Mouse (Mus musculus) erythroblast, adult 5-6 weeks (primary cell): ENCODE measurements around the gene Wwox. TPM values are rescaled to one million over a fixed set of nuclear protein-coding genes. Genes with fewer than 3 reads are reported as not detected.

Source experiments
- ATAC-seq: replicated peaks from 2 replicates; pipeline ENCODE4 v1.8.0; 2016; ENCODE audit warnings: moderate number of reproducible peaks, mild to moderate bottlenecking, moderate TSS enrichment, inconsistent platforms; ENCODE audit not compliant: poor library complexity, low FRiP score, severe bottlenecking
- total RNA-seq, 2 experiments: library from RNA; stranded (forward) in 1 of 2; stranded (reverse) in 1 of 2; fragments of 150-400 nt in 1 of 2; fragments of 200-764, 138-1000 nt in 1 of 2; gene quantifications; 2 replicates each; pipeline versions ENCODE4 v1.2.3 to v1.2.4; 2015 to 2017; ENCODE audit warnings: low replicate concordance in 2 of 2

Wwox gene
- total RNA-seq, 2 experiments from 2014 or later: 4.3 to 4.6 TPM

DNA sequence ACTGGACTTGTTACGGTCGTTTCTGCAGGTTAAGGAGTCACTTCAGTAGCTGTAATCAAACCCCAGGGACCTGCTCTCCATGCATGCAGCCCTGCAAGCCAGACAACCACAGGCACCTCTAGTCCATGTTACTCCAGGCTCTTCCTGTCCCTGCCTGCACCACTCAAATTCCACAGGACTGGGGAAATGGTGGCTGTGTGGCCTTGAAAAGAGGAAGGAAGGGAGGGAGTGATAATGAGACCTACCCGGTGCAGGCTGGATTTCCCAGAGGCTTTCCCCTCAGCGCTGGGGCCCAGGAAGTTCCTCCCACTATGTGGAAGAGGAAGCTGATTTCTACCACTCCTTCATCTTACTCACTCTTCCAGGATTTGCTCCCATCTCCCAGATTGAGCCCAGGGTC is 868.0 kb downstream of the Wwox start:
- no peak for ATAC-seq

DNA sequence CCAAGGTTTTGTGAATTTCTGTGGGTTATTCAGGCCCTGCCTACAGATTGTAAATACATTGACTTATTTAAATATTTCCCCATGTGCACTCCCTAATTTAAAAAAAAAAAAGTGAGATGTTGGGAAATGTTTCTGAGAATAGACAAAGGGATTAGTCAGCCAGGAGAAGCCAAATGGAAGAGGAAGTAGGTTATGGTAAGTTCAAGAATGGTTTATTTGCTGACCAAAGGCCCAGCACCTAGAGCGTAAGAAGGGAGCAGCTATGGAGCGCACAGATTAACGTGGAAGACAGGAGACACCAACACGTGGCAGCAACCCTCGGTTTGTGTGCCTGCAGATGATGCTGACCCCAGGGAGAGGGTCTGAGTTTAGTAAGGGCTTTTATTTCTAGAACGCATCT is 871.5 kb downstream of the Wwox start:
- ATAC-seq: no peak

DNA sequence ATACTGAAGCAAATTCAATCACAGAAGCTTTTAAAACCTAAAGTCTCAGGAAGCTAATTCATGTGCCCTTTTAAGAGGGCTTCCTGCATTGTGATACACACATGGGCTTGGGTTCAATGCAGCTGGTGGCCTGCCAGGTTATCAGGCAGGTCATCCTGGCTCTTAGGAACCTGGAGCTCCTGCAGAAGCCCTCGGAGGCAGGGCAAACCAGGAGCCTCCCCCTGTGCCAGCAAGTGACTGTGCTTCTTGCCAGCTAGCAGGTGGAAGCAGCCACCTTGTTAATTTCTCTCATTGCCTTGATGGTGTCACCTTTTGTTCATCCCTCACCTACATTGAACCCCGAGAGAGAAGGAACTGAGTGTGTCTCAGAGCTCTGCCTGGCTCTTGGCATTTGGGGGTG is 872.9 kb downstream of the Wwox start:
- no peak for ATAC-seq

DNA sequence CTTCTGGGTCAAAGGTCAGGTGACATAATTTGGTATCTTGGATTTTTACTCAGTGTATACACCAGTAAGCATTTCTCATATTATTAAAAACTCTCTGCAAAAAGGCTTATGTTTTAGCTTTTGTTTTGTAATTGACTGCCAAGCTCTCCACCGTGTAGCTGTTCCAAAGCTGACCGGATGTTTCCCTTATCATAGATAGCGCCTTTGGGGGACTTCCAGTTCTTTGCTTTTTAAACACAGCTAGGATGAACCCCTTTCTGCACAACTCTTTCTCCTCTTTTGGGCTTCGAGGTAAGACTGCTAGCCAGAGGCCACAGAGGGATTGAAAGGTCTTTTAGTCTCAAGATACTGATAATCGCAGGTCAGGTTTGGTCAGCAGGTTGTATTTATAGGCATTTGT is 883.0 kb downstream of the Wwox start:
- no peak for ATAC-seq

DNA sequence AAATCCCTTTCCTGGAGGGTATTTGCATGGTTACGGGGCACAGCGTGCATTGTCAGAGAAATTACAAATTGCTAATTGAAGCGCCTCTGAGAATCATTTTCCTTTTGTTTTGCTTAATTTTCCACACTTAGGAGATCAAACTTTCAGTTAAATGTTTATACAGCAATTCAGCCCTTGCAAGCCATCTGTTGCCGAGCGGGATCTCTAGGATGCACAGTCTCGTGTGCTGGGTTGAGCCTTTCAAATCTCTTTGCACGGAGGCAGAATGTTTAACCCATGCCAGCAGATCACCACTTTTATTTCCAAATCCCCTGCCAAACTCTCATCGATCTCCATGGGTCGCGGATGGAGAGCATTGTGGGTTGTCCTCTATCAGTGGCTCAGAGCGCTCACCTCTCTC is 891.2 kb downstream of the Wwox start:
- no peak for ATAC-seq

DNA sequence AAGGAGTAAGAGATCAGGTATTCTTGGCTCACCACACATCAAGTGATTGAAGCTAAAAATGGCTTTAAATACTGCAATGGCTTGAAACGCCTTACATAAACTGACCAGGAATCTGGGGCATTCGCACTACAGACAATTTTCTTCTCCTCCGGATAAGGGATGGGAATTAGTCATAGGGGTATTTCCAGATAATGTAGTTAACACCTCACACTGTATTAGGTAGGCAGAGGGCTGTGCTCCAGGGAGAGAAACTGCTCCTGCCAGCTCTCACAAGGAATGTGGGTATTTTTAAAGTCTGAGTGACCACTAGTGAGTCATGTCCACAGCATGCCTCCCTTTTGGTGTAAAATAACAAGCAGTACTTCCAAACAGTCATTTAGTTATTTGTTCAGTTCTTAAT is 894.5 kb downstream of the Wwox start:
- ATAC-seq: no peak

DNA sequence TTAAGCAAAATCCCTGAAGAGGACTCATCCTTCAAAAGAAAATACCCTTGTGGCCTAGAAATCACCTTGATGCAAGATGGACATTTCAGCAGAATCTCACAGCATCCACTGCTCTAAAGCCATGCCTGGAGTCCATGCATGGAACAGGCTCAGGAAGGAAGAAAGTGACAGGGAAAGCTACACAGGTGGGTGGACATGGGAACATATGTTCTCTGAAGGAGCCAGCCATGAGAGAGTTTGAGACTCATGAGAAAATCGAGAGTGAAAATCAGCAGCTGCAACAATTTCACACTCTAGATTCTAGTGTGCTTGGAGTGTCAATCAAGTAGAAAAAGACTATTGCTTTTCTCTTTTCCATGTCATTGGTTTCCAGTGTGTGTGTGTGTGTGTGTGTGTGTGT is 896.9 kb downstream of the Wwox start:
- no peak for ATAC-seq

DNA sequence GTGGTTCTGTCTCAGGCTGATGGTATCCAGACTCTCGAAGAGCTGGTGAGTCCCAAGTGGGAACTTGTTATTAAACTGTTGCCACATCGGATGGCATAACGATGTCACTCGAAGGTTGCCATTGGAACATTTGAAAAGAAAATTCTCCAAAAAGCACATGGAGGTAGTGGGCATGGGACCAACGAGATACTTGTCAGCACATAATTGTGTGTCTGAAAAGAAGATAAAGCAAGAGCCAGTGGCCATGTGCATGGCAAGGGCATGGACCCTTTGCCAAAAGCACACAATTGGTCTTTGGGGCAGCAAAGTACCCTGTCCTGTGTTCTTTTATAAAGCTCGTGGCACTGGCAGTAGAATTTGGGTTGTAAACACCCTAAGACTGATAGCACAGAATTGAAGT is 909.2 kb downstream of the Wwox start:
- ATAC-seq: no peak

DNA sequence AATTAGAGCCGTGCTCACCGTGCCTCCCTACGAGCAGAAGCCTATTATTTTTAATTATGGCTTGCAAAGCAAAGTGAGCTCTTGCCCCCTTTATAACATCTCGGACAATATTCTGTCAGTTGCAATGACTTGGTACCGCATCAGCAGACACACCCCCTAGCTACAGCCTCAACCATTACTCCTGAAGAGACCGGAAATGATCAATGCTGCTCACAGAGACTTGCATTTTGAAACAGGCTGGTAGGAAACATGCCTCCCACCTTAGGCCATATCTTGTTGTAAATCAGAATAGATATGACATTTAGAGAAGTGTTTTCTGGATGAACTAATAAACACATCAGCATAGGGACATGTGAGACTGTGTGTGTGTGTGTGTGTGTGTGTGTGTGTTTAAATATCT is 911.3 kb downstream of the Wwox start:
- no peak for ATAC-seq

DNA sequence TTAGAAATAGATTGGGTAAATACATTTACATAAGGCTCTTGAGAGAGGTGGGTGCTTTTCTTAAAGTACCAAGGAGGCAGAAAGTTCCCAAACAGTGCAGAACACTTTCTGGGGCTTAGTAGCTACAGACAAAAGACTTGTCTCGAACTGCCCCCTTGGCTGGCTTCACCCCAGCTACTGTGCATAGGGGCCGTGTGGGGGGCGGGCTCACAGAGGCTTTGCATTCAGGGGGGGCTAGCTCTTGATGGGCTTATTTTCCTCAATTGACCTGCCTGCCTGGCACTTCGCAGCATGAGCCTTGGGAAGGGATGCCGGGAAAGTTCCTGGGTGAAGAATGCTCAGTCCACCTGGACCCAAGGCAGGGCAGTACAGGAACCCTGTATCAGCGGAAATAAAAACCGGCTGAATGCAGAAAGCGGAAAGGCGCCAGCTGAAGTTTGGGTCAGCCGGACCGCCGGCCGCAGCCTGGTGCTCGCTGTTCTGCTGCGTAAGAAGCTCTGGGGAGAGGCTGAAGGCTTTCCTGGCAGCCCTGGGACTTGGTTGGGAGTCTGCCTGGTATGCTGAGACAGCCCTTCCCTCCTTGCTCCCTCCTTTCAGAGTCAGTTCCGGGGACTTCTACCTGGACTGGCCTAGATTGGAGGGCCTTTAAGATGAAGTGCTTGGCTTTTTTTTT is 918.3 kb downstream of the Wwox start:
- no peak for ATAC-seq

DNA sequence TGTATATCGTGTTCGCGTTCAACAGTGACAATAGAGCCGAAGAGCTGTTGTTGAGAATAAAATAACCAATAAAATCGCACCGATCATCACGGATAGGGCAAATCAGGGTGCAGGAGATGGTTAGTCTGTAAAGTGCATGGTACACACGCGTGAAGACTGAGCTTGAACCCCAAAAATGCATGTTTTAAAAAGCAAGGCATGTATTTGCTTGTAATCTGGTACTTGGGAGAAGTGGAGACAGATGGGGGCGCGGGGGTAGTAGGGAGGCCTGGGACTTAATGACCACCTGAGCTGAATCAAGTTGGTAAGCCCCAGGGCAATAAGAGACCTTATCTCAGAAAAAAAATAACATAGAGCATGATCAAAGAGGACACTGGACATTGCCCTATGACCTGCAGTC is 919.0 kb downstream of the Wwox start:
- ATAC-seq: no peak

DNA sequence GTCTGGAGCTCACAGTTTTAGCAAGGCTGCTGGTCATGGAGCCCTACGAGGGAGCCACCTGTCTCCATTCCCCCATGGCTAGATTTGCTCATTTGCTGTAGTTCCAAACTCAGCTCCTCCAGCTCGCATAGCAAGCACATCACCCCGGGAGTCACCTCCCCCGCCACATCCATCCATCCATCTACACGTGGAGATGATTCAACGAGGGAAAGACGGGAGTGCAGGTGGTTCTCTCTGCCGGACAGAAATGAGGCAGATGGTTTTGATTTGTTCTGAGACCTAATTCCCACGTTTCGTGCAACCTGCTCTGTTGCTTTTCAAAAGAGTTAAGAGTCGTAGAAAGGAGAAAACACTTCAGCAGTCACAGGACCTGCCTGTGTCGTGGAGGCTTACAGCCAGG is 920.2 kb downstream of the Wwox start:
- no peak for ATAC-seq

DNA sequence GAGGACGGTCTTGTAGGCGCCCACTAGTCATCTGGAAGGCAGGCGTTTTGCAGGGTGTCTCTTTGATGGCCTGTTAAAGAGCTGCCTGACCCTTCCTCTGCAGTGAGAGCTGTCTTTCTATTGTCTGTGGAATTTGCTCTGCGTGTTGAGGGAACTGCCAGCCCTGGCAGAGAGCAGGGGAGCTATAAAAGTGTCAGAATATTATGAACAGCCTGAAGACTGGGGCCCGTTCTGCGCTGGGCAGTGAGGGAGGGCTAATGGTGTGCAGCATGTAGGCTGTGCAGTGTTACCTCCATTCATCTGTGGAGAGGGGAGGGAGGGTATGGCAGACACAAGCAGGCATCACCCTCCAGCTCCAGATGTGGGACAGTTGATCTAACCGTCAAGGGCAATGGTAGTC is 923.1 kb downstream of the Wwox start:
- ATAC-seq: no peak

DNA sequence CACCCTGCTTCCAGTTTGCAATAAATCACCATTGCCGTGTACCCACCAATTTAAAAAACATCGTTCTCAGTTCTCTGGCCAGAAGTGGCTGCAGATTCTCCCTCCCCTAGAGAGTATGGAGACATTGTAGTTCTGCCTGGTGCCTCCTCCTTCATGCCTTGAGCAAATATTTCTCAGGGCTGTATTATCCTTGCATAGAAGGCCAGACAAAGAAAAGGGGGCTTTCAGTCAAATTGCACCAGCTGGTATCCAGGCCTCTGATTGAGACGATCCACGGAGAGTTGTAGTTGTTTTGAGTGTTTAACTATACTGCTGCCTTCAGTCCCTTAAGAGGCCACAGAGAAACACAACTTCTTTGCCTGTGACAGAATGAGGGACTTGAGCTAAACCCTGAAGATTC is 935.5 kb downstream of the Wwox start:
- no peak for ATAC-seq

DNA sequence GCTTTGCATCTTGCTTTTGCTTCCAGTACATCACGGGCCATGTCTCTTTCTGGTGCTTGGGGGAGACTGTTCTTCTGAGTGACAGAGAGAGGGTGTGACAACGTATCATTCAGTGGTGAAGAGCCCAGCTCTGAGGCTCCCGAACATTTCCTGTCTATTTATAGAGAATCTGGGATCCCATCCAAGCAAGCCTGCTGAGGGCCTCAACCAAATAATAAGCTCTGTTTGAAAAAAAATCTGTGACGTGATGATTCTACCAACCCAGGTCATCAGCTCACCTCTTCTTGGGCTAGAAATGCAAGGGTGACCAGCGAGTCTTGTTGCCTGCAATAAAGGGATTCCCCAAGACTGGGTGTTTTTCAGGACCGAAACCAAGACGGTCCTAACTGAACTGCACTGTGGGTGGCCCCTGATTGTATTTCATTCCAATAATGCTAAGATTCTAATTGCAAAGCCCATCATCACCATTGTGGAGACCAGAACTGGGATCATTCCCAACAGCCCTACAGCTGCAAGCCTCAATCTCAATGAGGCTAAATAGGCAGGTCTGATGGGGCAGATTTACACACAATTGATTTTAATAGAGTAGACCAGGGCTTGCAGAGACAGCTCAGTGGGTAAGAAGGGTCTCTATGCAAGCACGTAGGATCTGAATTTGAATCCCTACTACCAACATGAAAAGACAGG is 936.0 kb downstream of the Wwox start:
- no peak for ATAC-seq

DNA sequence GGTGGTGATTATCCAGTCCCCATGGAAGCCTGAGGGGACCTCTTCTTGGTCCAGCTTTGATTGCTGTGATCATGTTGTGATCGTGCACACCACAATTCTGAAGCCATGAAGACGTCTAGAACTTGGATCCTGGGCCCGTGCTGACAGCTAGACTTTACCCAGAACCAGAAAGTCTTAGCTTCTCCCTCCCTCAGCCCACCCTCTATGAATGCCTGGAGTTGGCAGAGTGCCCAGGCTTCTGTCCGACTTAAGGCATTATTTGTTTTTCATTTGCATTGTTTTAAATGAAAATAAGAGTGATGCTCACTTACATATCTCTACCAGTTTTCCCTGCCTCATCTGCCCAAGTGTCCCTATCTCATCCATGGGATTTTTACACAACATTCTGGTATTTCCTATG is 937.9 kb downstream of the Wwox start:
- ATAC-seq: no peak

DNA sequence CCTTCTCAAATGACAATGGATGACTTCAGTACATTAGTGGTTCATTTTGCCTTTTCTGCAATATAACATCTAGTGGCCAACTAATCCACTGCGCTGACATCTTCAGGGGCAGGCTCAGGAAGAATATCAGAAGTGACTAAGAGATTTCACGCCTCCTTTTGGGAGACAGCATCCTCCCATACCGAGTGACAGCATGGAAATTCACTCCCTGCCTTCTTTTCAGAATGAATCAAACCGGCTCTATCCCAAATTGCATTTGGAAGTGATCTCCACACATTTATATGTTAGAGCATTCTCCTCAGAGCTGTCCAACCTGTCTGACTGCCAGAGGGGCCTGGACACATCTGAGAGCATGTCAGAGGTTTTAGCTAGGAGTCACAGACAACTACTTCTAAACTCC is 940.6 kb downstream of the Wwox start:
- ATAC-seq: no peak

DNA sequence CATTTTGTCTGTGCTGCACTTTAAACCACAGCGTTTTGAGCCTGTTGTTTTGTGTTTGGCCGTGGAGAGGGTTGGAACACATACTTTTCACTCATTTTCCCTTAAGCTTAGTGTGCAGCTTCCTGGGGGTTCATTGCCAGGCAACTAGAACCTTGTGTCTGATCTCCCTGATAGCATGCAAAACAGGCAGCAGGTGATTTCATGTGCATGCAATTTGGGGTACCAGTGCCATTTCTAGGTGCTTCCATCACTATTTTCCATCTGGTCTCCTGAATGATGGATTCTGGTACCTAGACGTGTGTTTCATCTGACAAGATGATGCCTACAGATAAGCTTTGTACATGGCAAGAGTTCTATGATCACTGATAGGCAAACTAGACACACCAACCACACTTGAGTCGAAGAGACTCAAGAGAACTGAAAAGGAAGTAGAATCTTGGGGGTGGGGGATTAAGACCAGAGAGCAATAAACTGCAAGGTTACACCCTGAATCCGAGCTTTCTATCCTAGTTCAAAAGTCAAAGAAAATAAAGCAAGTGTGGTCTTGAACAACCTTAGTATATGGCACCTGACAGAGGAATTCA is 951.6 kb downstream of the Wwox start:
- ATAC-seq: no peak

DNA sequence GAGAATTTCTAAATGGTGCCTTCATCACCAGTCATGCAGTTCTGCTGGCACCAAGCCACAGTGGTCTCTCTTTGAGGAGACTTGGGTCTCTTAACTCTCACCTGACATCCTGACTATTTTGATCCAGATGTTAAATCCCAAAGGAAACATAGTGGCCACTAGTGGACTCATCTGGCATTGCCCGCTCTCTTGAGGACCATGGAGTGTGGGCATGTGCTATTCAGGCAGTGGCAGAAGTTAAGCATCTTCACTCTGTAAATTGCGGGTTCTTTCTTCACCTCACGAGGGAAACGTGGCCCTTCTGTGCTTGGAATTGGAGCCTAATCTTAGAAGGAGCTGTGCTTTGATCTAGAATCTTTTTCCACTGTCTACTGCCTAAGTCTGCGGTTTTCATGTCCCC is 956.4 kb downstream of the Wwox start:
- no peak for ATAC-seq

DNA sequence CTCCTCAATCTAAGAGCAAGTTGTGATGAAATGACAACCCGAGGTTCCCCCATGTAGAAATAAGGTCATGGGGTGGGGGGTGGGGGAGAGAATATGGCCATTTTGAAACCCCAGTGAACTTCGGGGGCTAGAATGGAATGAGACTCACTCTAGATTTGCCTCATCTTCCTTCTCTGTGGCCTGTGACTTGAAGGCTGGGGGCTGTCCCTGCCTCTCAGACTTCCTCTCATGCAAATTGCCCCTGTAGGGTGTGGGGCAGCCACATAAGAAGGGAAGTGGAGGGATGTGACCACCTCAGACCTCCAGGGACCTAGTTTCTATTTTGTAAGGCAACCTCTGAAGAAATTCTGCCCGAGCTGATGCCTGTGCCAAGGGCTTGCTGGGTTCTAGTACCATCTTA is 958.5 kb downstream of the Wwox start:
- no peak for ATAC-seq

DNA sequence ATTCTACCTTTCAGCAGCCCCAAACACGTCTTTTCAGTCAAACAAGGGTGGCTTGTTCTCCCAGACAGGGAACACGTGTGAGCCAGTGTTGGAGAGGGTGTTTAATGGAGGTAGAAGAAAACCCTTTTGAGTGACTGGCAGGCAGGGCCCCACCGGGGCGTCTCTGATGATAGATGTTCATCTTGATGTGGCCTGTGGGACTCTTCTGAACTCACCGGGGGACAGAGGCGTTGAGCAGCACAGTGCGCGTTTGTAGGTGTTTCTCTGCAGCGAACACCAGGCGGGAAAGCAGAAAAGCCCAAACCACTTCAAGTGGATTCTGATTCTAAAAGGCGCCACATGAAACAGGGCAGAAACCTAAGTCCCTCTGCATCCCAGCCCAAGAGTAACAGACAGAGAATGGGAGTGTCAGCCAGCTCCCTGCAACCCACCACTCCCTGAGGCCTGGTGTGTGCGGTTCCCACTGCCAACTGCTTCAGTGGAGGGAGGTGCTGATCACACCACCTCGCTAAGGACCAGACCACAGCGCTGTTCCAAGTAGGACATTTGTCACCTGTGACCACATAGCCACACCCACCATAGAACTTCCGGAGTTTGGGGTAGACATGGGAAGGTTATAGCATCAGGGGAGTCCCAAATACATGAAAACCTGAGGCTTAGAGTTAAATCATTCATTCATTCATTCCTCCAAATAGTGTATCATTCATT is 960.7 kb downstream of the Wwox start:
- no peak for ATAC-seq
